Mouse (Mus musculus) CD4-positive helper T cell, adult 2 months (primary cell): ENCODE measurements around the gene Llgl1.
A peak's percentile ranks its signal among the peaks of the same experiment; 100 is the strongest.

Experiments
- DNase-seq: peaks from one replicate; pipeline ENCODE4 v3.0.0-alpha.2; 2012; ENCODE audit warnings: low read depth, missing footprints, low spot score

Gene Llgl1

GRCm38 (mm10) chr11:60699524-60700075, at the start of gene Llgl1:
Llgl1 (plus strand) TSS chr11:60699723.
- peak; percentile 93 for DNase-seq

GRCm38 (mm10) chr11:60696165-60696564, 3.4 kb upstream of the Llgl1 start:
- DNase-seq: peak; percentile 2

GRCm38 (mm10) chr11:60697561-60697960, 2.0 kb upstream of the Llgl1 start:
- DNase-seq: peak; percentile 62

GRCm38 (mm10) chr11:60698806-60699523, 558 bp upstream of the Llgl1 start:
- DNase-seq: no peak

- DNase-seq: no peak
Measured at GRCm38 (mm10) chr11:60700320-60701185, 1.0 kb downstream of the Llgl1 start.

- DNase-seq: no peak
Measured at GRCm38 (mm10) chr11:60701611-60702010, 2.1 kb downstream of the Llgl1 start.

- peak; percentile 67 for DNase-seq
Measured at GRCm38 (mm10) chr11:60703131-60703530, 3.6 kb downstream of the Llgl1 start.

GRCm38 (mm10) chr11:60704023-60704880, 4.7 kb downstream of the Llgl1 start:
- DNase-seq: no peak

- no peak for DNase-seq
Measured at GRCm38 (mm10) chr11:60705255-60705654, 5.7 kb downstream of the Llgl1 start.

GRCm38 (mm10) chr11:60706076-60706475, 6.6 kb downstream of the Llgl1 start:
- no peak for DNase-seq

GRCm38 (mm10) chr11:60706696-60707480, 7.4 kb downstream of the Llgl1 start:
- DNase-seq: no peak

GRCm38 (mm10) chr11:60707672-60708071, 8.1 kb downstream of the Llgl1 start:
- no peak for DNase-seq

- DNase-seq: no peak
Measured at GRCm38 (mm10) chr11:60708631-60709030, 9.1 kb downstream of the Llgl1 start.

- DNase-seq: no peak
Measured at GRCm38 (mm10) chr11:60709481-60710465, 10.2 kb downstream of the Llgl1 start.

- DNase-seq: no peak
Measured at GRCm38 (mm10) chr11:60711218-60711617, 11.7 kb downstream of the Llgl1 start.

GRCm38 (mm10) chr11:60712040-60712439, 12.5 kb downstream of the Llgl1 start:
- no peak for DNase-seq

GRCm38 (mm10) chr11:60712639-60713255, 13.2 kb downstream of the Llgl1 start:
- no peak for DNase-seq

GRCm38 (mm10) chr11:60715833-60716232, 16.3 kb downstream of the Llgl1 start:
- DNase-seq: no peak

GRCm38 (mm10) chr11:60719263-60719662, 19.7 kb downstream of the Llgl1 start:
- no peak for DNase-seq
